Mouse (Mus musculus) limb, embryonic 13.5 days (tissue): ENCODE data around the gene 1700001J03Rik. TPM values are rescaled to one million over a fixed set of nuclear protein-coding genes. Genes with fewer than 3 reads are reported as not detected.
"Not testable (repeated sequence)": the region's sequence is repeated elsewhere in the genome, so short reads cannot be mapped to it uniquely, and the experiment has no call there.

Experiments
- ATAC-seq: fragments of 200-750 bp; cut with Nextera tagmentation; 2 replicates; pipeline ENCODE4 v1.8.0; 2017; ENCODE audit warnings: low read depth, moderate number of reproducible peaks, moderate TSS enrichment; ENCODE audit not compliant: low FRiP score
- H3K27ac ChIP-seq: fragments of 300-500 bp; sonication (generic); 2 replicates; pipeline ENCODE4 v1.5.1; 2015; ENCODE audit warnings: inconsistent platforms, mild to moderate bottlenecking, moderate library complexity
- H3K27me3 ChIP-seq: fragments of 300-500 bp; sonication (generic); 2 replicates; pipeline ENCODE4 v1.6.1; 2015; ENCODE audit warnings: mild to moderate bottlenecking, inconsistent platforms
- H3K36me3 ChIP-seq: fragments of 300-500 bp; sonication (generic); 2 replicates; pipeline ENCODE4 v1.6.1; 2015; ENCODE audit warnings: inconsistent platforms, mild to moderate bottlenecking, moderate library complexity
- H3K4me1 ChIP-seq: fragments of 300-500 bp; sonication (generic); 2 replicates; pipeline ENCODE4 v1.6.1; 2015; ENCODE audit warnings: inconsistent platforms
- H3K4me2 ChIP-seq: fragments of 300-500 bp; sonication (generic); replicated peaks from 2 replicates; pipeline ENCODE4 v1.6.1; 2015; ENCODE audit warnings: inconsistent platforms, mild to moderate bottlenecking, moderate library complexity
- H3K4me3 ChIP-seq: fragments of 300-500 bp; sonication (generic); 2 replicates; pipeline ENCODE4 v1.5.1; 2015; ENCODE audit warnings: moderate library complexity, mild to moderate bottlenecking, inconsistent platforms
- H3K9ac ChIP-seq: fragments of 300-500 bp; sonication (generic); 2 replicates; pipeline ENCODE4 v1.6.1; 2015; ENCODE audit warnings: mild to moderate bottlenecking, inconsistent platforms
- H3K9me3 ChIP-seq: fragments of 300-500 bp; sonication (generic); 2 replicates; pipeline ENCODE4 v1.6.1; 2016; ENCODE audit warnings: inconsistent platforms
- whole genome bisulfite sequencing: fragments of 180-500 bp; shearing (Covaris S2); methylation state at CpG from one replicate; pipeline ENCODE4 v1.1.7; 2015; 5-methylcytosine and 5-hydroxymethylcytosine counted together
- polyA plus RNA-seq: library from polyadenylated mRNA; unstranded; fragments of >200 nt; fragmentation: Nextera tagmentation; extraction: Ambion mirVana; gene quantifications from 2 replicates; pipeline ENCODE4 v1.2.1, GENCODE M21; 2015

Gene 1700001J03Rik
- polyA plus RNA-seq, 1 experiment from 2014 or later = not detected

DNA sequence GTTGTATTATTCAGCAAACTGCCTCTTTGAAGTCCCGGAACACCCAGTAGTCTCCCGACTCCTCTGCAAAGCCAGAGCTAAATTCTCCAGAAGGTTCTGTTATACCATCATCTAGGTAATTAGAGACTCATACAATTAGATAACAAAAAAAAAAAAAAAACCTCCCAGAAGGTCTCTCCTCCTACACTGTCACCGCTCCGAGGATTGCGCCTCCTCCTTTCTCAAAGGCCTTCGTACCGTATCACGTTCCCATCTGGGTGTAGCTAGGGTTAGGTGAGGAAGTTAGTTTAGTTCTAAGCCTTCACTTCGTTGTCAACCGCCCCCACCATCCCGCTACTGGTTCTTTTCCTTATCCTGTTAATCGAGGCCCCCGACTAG lies 35.4 kb upstream of the 1700001J03Rik start:
- peak overlapping the region; percentile 74 for H3K4me3 ChIP-seq
- peak; percentile 49 for ATAC-seq
- peaks cover 31% of the 10 kb centered on the region for H3K36me3 ChIP-seq
- H3K4me1 ChIP-seq = peaks cover 15% of the 10 kb centered on the region; the same call in 1 of the 2 replicates
- 10% methylated on average over 13 of the region's 13 CpGs for WGBS
- no peaks in the 10 kb centered on the region for H3K9me3 ChIP-seq
- no peaks in the 10 kb centered on the region for H3K27me3 ChIP-seq
- peak overlapping the region; percentile 59 for H3K9ac ChIP-seq
- H3K4me2 ChIP-seq = peak overlapping the region; percentile 74
- H3K27ac ChIP-seq = peak overlapping the region; percentile 33; the same call in 1 of the 2 replicates

GRCm38 (mm10) chr5:146205537-146205936 lies 20.4 kb upstream of the 1700001J03Rik start:
- H3K4me1 ChIP-seq = no peaks in the 10 kb centered on the region
- no peak overlapping the region for H3K9ac ChIP-seq
- no peak overlapping the region for H3K4me3 ChIP-seq
- no peak overlapping the region for H3K4me2 ChIP-seq
- 91% methylated on average over 5 of the region's 5 CpGs for WGBS
- no peak overlapping the region for H3K27ac ChIP-seq
- ATAC-seq = no peak
- peaks cover 13% of the 10 kb centered on the region for H3K9me3 ChIP-seq
- no peaks in the 10 kb centered on the region for H3K27me3 ChIP-seq
- peaks cover 87% of the 10 kb centered on the region for H3K36me3 ChIP-seq

DNA sequence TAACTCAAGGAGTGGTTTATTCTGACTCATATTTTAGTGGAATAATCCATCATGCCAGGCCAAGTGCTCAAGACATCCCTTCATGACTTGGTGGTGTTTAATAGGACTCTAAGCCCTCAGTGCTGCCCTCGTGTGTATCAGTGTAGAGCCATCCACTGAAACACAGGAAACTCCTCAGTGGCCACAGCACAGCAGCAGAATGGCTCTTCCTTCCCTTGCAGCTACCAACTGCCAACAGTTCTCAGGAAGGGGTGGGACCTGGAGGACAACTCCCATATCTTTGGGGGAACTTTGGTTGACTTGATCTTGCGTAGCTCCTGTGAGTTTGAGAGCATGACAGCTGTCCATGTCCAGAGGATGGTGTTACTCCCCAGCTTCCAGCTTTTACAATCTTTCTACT lies 18.8 kb upstream of the 1700001J03Rik start:
- Histone ChIP-seq H3K9ac (no peak overlapping the region), H3K4me3 (no peak overlapping the region), H3K9me3 (peaks cover 15% of the 10 kb centered on the region), H3K4me2 (no peak overlapping the region), H3K36me3 (peaks cover 74% of the 10 kb centered on the region), H3K27me3 (no peaks in the 10 kb centered on the region), H3K4me1 (no peaks in the 10 kb centered on the region), H3K27ac (no peak overlapping the region)
- no peak for ATAC-seq
- 86% methylated on average over 2 of the region's 2 CpGs for WGBS

DNA sequence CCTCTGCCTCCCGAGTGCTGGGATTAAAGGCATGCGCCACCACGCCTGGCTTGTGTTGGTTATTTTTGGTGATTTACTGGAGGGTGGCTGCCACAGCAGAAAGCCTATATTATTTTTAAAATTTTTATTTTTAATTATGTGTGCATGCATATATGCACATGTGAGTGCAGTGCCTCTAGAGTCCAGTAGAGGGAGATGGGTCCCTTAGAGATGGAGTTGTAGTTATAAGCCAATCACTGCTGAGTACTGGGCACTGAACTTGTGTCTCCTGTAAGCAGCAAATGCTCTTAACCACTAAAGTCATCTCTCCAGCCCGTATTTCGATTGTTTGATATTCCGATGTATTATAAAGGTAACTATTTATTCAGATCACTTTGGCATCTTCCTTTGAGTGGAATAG lies 15.5 kb upstream of the 1700001J03Rik start:
- Histone ChIP-seq H3K27me3 (no peaks in the 10 kb centered on the region), H3K4me3 (no peak overlapping the region), H3K4me1 (no peaks in the 10 kb centered on the region), H3K36me3 (peaks cover 41% of the 10 kb centered on the region), H3K4me2 (no peak overlapping the region), H3K9me3 (peaks cover 15% of the 10 kb centered on the region), H3K9ac (no peak overlapping the region), H3K27ac (no peak overlapping the region)
- no peak for ATAC-seq
- 96% methylated on average over 6 of the region's 6 CpGs for WGBS

DNA sequence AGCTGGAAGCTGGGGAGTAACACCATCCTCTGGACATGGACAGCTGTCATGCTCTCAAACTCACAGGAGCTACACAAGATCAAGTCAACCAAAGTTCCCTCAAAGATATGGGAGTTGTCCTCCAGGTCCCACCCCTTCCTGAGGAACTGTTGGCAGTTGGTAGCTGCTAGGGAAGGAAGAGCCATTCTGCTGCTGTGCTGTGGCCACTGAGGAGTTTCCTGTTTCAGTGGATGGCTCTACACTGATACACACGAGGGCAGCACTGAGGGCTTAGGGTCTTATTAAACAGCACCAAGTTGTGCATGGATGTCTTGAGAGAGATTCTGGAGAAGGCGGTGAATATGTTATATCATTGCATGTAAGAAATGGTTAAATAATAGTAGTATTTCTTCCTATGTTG lies 14.4 kb upstream of the 1700001J03Rik start:
- no peak overlapping the region for H3K9ac ChIP-seq
- H3K9me3 ChIP-seq = peaks cover 15% of the 10 kb centered on the region
- H3K4me1 ChIP-seq = no peaks in the 10 kb centered on the region
- WGBS = 80% methylated on average over 2 of the region's 2 CpGs
- H3K4me3 ChIP-seq = no peak overlapping the region
- no peak overlapping the region for H3K27ac ChIP-seq
- H3K36me3 ChIP-seq = peaks cover 30% of the 10 kb centered on the region
- no peak overlapping the region for H3K4me2 ChIP-seq
- no peaks in the 10 kb centered on the region for H3K27me3 ChIP-seq
- no peak for ATAC-seq

- H3K4me2 ChIP-seq = no peak overlapping the region
- H3K4me1 ChIP-seq = no peaks in the 10 kb centered on the region
- H3K27ac ChIP-seq = no peak overlapping the region
- peaks cover 26% of the 10 kb centered on the region for H3K36me3 ChIP-seq
- no peak overlapping the region for H3K4me3 ChIP-seq
- no peak for ATAC-seq
- no peaks in the 10 kb centered on the region for H3K27me3 ChIP-seq
- H3K9ac ChIP-seq = no peak overlapping the region
- peaks cover 15% of the 10 kb centered on the region for H3K9me3 ChIP-seq
Observed at GRCm38 (mm10) chr5:146199073-146199472, 14.0 kb upstream of the 1700001J03Rik start.

GRCm38 (mm10) chr5:146193360-146193759 lies 8.3 kb upstream of the 1700001J03Rik start:
- no peak overlapping the region for H3K4me2 ChIP-seq
- H3K9ac ChIP-seq = no peak overlapping the region
- no peak for ATAC-seq
- no peaks in the 10 kb centered on the region for H3K27me3 ChIP-seq
- no peak overlapping the region for H3K27ac ChIP-seq
- no peaks in the 10 kb centered on the region for H3K9me3 ChIP-seq
- WGBS = 81% methylated on average over 8 of the region's 8 CpGs
- H3K4me3 ChIP-seq = no peak overlapping the region
- H3K36me3 ChIP-seq = no peaks in the 10 kb centered on the region
- H3K4me1 ChIP-seq = no peaks in the 10 kb centered on the region

- H3K4me2 ChIP-seq = no peak overlapping the region
- no peaks in the 10 kb centered on the region for H3K4me1 ChIP-seq
- H3K4me3 ChIP-seq = no peak overlapping the region
- H3K9me3 ChIP-seq = no peaks in the 10 kb centered on the region
- 56% methylated on average over 3 of the region's 3 CpGs for WGBS
- ATAC-seq = no peak
- H3K27me3 ChIP-seq = no peaks in the 10 kb centered on the region
- no peak overlapping the region for H3K9ac ChIP-seq
- no peaks in the 10 kb centered on the region for H3K36me3 ChIP-seq
- no peak overlapping the region for H3K27ac ChIP-seq
Observed at GRCm38 (mm10) chr5:146190501-146191269, 5.6 kb upstream of the 1700001J03Rik start.

GRCm38 (mm10) chr5:146190093-146190492 lies 5.0 kb upstream of the 1700001J03Rik start:
- ATAC-seq = no peak
- Histone ChIP-seq H3K4me3 (no peak overlapping the region), H3K4me1 (no peaks in the 10 kb centered on the region), H3K9me3 (no peaks in the 10 kb centered on the region; the same call in 1 of the 2 replicates), H3K9ac (no peak overlapping the region), H3K27ac (no peak overlapping the region), H3K36me3 (no peaks in the 10 kb centered on the region), H3K27me3 (no peaks in the 10 kb centered on the region), H3K4me2 (no peak overlapping the region)
- 71% methylated on average over 4 of the region's 4 CpGs for WGBS

- Histone ChIP-seq H3K4me1 (no peaks in the 10 kb centered on the region), H3K4me2 (no peak overlapping the region), H3K36me3 (no peaks in the 10 kb centered on the region), H3K9ac (no peak overlapping the region), H3K4me3 (no peak overlapping the region), H3K27me3 (no peaks in the 10 kb centered on the region), H3K27ac (no peak overlapping the region), H3K9me3 (no peaks in the 10 kb centered on the region; the same call in 1 of the 2 replicates)
- no peak for ATAC-seq
- 87% methylated on average over 7 of the region's 7 CpGs for WGBS
Observed at GRCm38 (mm10) chr5:146188712-146189111, 3.6 kb upstream of the 1700001J03Rik start.

DNA sequence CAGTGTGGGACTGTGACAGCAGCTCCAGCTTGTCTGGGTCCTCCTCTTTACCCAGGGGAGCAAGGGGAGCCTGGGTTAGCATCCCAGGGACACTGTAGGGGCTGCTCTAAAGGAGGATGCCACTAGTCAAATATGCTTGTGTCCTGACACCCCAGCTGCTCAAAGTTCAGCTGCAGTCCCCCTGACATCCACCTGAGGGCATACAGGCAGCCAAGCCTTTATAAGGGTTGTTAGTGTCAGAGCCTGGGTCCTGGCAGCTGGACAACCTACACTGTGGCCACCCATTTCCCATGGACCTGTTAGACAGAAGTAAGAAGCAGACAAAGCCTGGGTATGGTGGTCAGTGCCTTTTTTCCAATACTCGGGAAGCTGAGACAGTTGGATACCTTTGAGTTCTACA lies 3.0 kb upstream of the 1700001J03Rik start:
- H3K9me3 ChIP-seq = no peaks in the 10 kb centered on the region; the same call in 1 of the 2 replicates
- H3K27ac ChIP-seq = no peak overlapping the region
- H3K36me3 ChIP-seq = no peaks in the 10 kb centered on the region
- no peak for ATAC-seq
- no peak overlapping the region for H3K4me2 ChIP-seq
- WGBS = 82% methylated on average over 1 of the region's 1 CpGs
- no peak overlapping the region for H3K9ac ChIP-seq
- H3K4me1 ChIP-seq = no peaks in the 10 kb centered on the region
- no peaks in the 10 kb centered on the region for H3K27me3 ChIP-seq
- H3K4me3 ChIP-seq = no peak overlapping the region

GRCm38 (mm10) chr5:146187441-146187840 lies 2.3 kb upstream of the 1700001J03Rik start:
- not testable (repeated sequence) for H3K27me3 ChIP-seq, H3K9ac ChIP-seq, H3K27ac ChIP-seq, H3K4me1 ChIP-seq, H3K36me3 ChIP-seq, ATAC-seq, H3K4me3 ChIP-seq, H3K9me3 ChIP-seq, H3K4me2 ChIP-seq
- WGBS = 28% methylated on average over 5 of the region's 5 CpGs

DNA sequence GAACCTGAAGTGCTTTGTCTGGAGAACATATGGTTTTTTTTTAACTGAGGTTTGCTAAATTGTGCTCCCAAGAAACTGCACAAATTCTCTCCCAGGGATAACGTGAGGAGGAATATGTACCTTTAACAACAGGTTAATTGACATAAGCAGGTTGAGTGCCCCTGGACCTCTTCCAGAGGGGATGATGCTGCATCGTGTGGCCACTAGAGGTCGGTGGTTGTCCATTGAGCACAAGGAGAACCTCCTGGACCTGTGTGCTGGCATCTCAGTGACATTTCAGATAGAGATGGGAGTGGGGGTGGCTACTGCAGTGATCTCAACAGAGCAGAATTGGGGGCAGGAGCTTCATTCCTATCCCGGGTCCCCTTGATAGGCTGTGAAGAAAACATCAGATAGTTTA lies 12.4 kb downstream of the 1700001J03Rik start:
- not testable (repeated sequence) for H3K4me2 ChIP-seq, H3K9ac ChIP-seq, H3K36me3 ChIP-seq, H3K4me3 ChIP-seq, ATAC-seq, H3K4me1 ChIP-seq, H3K27ac ChIP-seq, H3K9me3 ChIP-seq, H3K27me3 ChIP-seq
- WGBS = 54% methylated on average over 4 of the region's 4 CpGs
